Mouse (Mus musculus) lung, adult 2 months (tissue): Measurements from ENCODE around the gene Adcy4.

Experiments
- CTCF ChIP-seq: fragments of 200-500 bp; IDR thresholded peaks from 2 replicates; pipeline ENCODE4 v1.5.1; 2011; ENCODE audit warnings: mild to moderate bottlenecking, low read length, control low read depth; ENCODE audit not compliant: insufficient read depth
- POLR2A ChIP-seq: fragments of 200-500 bp; IDR thresholded peaks from 2 replicates; pipeline ENCODE4 v1.6.1; 2011; ENCODE audit warnings: low read depth, mild to moderate bottlenecking, control low read depth, low read length, borderline replicate concordance; ENCODE audit errors: extremely low read depth

DNA sequence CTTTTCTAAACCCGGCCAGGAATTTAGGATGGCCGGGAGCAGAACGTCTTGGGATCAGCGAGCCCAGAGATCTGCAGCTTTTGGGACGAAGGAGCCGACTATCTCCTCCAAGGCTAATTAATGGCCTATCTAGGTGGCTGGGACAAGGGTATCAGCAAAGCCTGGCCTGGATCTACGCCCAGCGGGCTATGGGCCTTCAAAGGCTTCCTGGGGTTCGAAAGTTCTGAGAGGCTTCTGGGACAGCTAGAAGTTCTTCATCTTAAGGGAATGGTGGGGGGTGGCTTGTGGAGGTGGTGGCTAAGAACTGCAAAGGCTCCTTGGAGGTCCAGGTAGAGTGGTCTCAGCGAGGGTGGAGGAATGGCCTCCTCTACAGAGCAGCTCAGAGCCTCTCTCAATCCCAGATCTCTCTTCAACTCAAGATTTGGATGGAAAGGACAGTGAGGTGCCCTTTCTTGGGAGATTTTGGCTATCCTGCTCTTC is 40.1 kb upstream of the Adcy4 start:
- TF ChIP-seq POLR2A (no peak), CTCF (no peak)
